Mouse (Mus musculus): ENCODE measurements around the gene Tfpi. TPM values are rescaled to one million over a fixed set of nuclear protein-coding genes. Genes with fewer than 3 reads are reported as not detected.
"Not testable (repeated sequence)": the region's sequence is repeated elsewhere in the genome, so short reads cannot be mapped to it uniquely, and the experiment has no call there.

Tfpi gene
- polyA plus RNA-seq, 1 experiment = 23.2 TPM

DNA sequence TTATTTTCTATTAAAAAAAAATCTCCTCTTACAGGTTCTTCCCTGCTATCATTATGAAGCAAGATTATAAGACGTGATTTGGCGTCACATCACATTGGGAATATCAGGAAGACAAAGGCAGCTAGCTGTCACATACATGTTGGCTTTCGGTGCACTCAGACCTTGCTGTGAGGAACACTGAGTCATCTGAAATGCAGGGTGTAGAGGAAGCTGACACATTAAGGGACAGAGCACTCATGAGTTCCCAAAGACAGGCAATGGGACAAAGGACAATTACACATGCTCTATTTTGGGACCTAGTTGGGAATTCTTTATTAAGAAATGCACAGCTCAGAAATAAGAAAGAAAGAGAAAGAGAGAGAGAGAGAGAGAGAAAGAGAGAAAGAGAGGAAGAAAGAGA lies 71.7 kb downstream of the Tfpi start:
- no peak for TF ChIP-seq CTCF (IDR thresholded peaks at IDR 0.05; ENCODE audit: control insufficient read depth, insufficient read depth, low read length)
- TF ChIP-seq POLR2A (IDR thresholded peaks at IDR 0.05; ENCODE audit: borderline replicate concordance, control insufficient read depth, low read depth, low read length) = no peak
- H3K4me1 ChIP-seq (ENCODE audit: control insufficient read depth, insufficient read depth, low read length) = no peaks in the 10 kb centered on the region; the same call in 1 of the 2 replicates
- no peak overlapping the region for H3K27ac ChIP-seq (ENCODE audit: control insufficient read depth, insufficient read depth, low read depth, low read length, poor library complexity)
- H3K4me3 ChIP-seq (replicated peaks; ENCODE audit: control insufficient read depth, low read depth, low read length) = no peak overlapping the region
- WGBS = 81% methylated on average over 3 of the region's 3 CpGs

DNA sequence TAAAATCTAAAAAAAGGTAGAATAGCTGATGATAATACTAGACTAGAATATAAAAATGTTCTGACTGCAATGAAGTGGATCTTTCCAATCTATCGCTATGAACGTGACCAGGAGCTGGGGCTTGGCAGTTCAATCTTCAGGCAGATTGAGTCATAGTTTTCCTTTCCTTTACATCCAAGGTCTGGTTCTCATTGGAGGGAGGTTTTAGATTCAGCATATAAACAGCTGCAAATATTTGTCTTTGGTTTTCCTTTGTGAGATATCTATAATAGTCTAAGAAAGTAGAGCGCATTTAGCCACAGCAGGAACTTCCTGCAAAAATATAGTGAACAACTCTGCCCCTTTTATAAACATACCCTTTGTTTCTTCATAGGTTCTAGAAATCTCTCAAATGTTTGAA lies 73.9 kb downstream of the Tfpi start:
- H3K4me3 ChIP-seq (replicated peaks; ENCODE audit: control insufficient read depth, low read depth, low read length) = no peak overlapping the region
- TF ChIP-seq POLR2A (IDR thresholded peaks at IDR 0.05; ENCODE audit: borderline replicate concordance, control insufficient read depth, low read depth, low read length) = no peak
- no peak for TF ChIP-seq CTCF (IDR thresholded peaks at IDR 0.05; ENCODE audit: control insufficient read depth, insufficient read depth, low read length)
- 85% methylated on average over 3 of the region's 3 CpGs for WGBS
- H3K4me1 ChIP-seq (ENCODE audit: control insufficient read depth, insufficient read depth, low read length) = no peaks in the 10 kb centered on the region; the same call in 1 of the 2 replicates
- no peak overlapping the region for H3K27ac ChIP-seq (ENCODE audit: control insufficient read depth, insufficient read depth, low read depth, low read length, poor library complexity)

DNA sequence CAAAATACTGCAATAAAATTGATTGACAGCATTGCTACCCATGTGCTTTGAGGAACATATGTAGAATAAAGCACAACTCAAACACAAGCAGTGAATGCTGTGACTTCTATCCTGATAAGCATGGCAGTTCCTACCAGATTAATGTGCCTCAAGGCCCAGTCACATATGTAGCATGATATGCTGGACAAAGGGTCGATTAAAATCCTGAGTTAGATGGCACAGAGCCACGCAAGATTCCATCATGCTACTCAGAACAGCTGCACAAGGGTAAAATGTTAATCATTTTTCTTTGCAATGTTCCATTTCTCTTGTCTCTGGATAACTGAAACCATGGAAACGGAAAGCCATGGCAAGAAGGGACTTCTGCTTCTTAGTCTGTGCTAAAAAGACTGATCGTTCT lies 80.0 kb downstream of the Tfpi start:
- Histone ChIP-seq H3K4me3 (replicated peaks; ENCODE audit: control insufficient read depth, low read depth, low read length) (no peak overlapping the region), H3K27ac (ENCODE audit: control insufficient read depth, insufficient read depth, low read depth, low read length, poor library complexity) (no peak overlapping the region), H3K4me1 (ENCODE audit: control insufficient read depth, insufficient read depth, low read length) (no peaks in the 10 kb centered on the region; the same call in none of the 2 replicates)
- no peak for TF ChIP-seq CTCF (IDR thresholded peaks at IDR 0.05; ENCODE audit: control insufficient read depth, insufficient read depth, low read length)
- TF ChIP-seq POLR2A (IDR thresholded peaks at IDR 0.05; ENCODE audit: borderline replicate concordance, control insufficient read depth, low read depth, low read length) = no peak
- WGBS = 76% methylated on average over 4 of the region's 4 CpGs

DNA sequence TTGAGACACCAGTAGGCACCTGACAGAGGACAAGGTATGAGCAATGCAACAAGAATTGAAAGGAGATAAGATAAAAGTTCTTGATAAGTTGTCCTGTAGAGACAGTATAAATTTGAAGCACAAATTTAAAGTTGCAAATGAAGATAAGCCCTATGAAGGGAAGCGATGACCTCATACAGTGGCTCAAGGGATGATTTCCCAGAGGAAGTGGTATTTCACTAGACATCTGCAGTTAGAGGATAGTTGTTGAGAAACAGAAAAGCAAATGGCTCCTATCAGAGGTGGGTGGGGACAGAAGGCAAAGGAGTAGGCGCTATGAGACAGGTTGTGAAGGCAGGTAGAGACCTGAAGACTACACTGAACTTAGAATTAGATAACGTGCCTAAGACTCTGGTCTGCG lies 83.3 kb downstream of the Tfpi start:
- no peak overlapping the region for H3K27ac ChIP-seq (ENCODE audit: control insufficient read depth, insufficient read depth, low read depth, low read length, poor library complexity)

DNA sequence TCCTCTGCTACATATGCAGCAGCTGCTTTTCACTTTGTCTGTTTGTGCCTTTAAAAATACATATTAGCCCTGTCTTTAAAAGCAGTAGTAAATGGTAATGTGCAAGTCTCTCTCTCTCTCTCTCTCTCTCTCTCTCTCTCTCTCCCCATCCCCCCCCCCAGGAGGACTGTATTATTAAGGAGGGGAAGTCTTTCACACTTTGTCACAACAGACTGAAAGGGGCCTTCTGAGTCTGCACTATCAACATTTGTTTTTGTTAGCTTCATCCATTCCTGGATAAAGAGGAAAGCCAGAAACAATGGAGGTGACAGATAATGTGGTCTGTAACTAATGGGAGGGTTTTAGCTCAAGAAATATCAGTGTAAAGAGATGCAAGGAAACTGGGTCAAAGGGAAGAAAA lies 87.5 kb downstream of the Tfpi start:
- TF ChIP-seq CTCF (IDR thresholded peaks at IDR 0.05; ENCODE audit: control insufficient read depth, insufficient read depth, low read length) (no peak), POLR2A (IDR thresholded peaks at IDR 0.05; ENCODE audit: borderline replicate concordance, control insufficient read depth, low read depth, low read length) (no peak)
- H3K4me1 ChIP-seq (ENCODE audit: control insufficient read depth, insufficient read depth, low read length) = no peaks in the 10 kb centered on the region; the same call in none of the 2 replicates
- H3K4me3 ChIP-seq (replicated peaks; ENCODE audit: control insufficient read depth, low read depth, low read length) = no peak overlapping the region
- H3K27ac ChIP-seq (ENCODE audit: control insufficient read depth, insufficient read depth, low read depth, low read length, poor library complexity) = no peak overlapping the region

More for the DNA sequence above, 83.3 kb downstream of the Tfpi start:
- Histone ChIP-seq H3K4me3 (replicated peaks; ENCODE audit: control insufficient read depth, low read depth, low read length) (no peak overlapping the region), H3K4me1 (ENCODE audit: control insufficient read depth, insufficient read depth, low read length) (no peaks in the 10 kb centered on the region; the same call in none of the 2 replicates)
- 51% methylated on average over 4 of the region's 4 CpGs for WGBS
- TF ChIP-seq CTCF (IDR thresholded peaks at IDR 0.05; ENCODE audit: control insufficient read depth, insufficient read depth, low read length) = no peak
- TF ChIP-seq POLR2A (IDR thresholded peaks at IDR 0.05; ENCODE audit: borderline replicate concordance, control insufficient read depth, low read depth, low read length) = no peak

DNA sequence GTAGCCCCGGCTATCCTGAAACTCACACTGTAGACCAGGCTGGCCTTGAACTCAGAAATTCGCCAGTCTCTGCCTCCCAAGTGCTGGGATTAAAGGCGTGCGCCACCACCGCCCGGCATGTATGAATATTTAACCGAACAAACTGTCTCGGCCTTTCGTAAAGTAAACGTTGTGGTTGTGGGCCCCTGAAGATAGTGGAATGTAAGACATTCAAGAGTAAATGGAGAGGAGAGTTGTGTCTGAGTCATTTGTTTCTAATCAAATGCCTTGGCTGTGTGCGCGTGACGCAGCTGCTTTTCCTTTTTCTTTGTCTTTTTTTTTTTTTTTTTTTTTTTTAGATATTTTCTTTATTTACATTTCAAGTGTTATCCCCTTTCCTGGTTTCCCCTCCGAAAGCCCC lies 88.0 kb downstream of the Tfpi start:
- H3K4me3 ChIP-seq (replicated peaks; ENCODE audit: control insufficient read depth, low read depth, low read length); H3K27ac ChIP-seq (ENCODE audit: control insufficient read depth, insufficient read depth, low read depth, low read length, poor library complexity); H3K4me1 ChIP-seq (ENCODE audit: control insufficient read depth, insufficient read depth, low read length): not testable (repeated sequence)
- 79% methylated on average over 14 of the region's 14 CpGs for WGBS

DNA sequence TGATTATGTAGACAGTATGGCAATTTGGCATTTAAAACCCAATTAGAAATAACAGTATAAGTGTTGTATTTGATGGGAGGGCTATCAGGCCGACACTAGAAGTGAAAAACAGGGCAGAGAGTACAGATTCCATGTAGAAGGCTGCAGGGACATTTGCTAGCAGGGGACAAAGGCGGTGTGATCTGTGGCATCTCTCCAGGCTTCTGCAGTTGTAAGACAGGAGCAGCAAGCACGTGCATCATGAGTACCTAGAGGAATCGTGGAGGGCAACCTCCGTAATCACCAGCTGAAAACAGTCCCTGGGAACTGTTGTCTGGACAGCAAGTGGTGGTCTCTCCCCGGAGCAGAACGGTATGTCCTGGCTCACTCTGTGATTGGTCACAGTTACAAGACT lies 88.6 kb downstream of the Tfpi start:
- TF ChIP-seq CTCF (IDR thresholded peaks at IDR 0.05; ENCODE audit: control insufficient read depth, insufficient read depth, low read length) = no peak
- no peak for TF ChIP-seq POLR2A (IDR thresholded peaks at IDR 0.05; ENCODE audit: borderline replicate concordance, control insufficient read depth, low read depth, low read length)

DNA sequence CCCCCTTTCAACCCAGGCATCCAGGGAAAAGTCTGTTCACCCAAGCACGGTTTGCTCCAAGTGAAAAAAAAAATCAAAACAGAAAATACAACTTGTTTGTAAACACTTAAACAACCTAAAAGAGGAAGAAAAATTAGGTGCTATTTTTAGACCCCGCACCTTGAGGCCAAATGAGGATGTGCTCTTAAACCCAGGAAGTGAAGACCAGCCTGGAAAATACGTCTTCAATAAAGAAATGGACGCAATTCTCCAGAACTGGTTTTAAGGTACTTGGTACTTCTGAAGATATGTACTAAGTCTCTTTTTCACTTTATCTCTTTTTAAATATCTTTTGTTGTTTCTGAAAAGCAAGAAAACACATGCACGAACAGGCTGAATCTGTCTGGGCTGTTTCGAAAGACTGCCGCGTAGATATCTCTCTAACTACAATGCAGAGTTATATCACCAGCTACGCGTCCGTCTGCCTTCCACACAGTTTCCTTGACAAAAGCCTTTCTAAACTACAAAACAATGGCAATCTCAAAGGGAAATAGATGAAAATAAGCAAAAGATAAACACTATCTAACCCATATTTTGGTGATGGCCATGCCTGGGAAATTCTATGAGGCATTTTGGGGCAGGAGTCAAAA lies 89.1 kb downstream of the Tfpi start:
- 29% methylated on average over 11 of the region's 11 CpGs for WGBS
- H3K4me1 ChIP-seq (ENCODE audit: control insufficient read depth, insufficient read depth, low read length) = no peaks in the 10 kb centered on the region; the same call in 1 of the 2 replicates
- H3K27ac ChIP-seq (ENCODE audit: control insufficient read depth, insufficient read depth, low read depth, low read length, poor library complexity) = no peak overlapping the region; the same call in 1 of the 2 replicates
- no peak for TF ChIP-seq POLR2A (IDR thresholded peaks at IDR 0.05; ENCODE audit: borderline replicate concordance, control insufficient read depth, low read depth, low read length)
- TF ChIP-seq CTCF (IDR thresholded peaks at IDR 0.05; ENCODE audit: control insufficient read depth, insufficient read depth, low read length) = no peak
- peak overlapping the region; percentile 9 for H3K4me3 ChIP-seq (replicated peaks; ENCODE audit: control insufficient read depth, low read depth, low read length)

More for the DNA sequence above, 88.6 kb downstream of the Tfpi start:
- Histone ChIP-seq H3K4me3 (replicated peaks; ENCODE audit: control insufficient read depth, low read depth, low read length) (no peak overlapping the region), H3K4me1 (ENCODE audit: control insufficient read depth, insufficient read depth, low read length) (no peaks in the 10 kb centered on the region; the same call in 1 of the 2 replicates), H3K27ac (ENCODE audit: control insufficient read depth, insufficient read depth, low read depth, low read length, poor library complexity) (peak overlapping the region; percentile 10; the same call in 1 of the 2 replicates)
- 64% methylated on average over 7 of the region's 7 CpGs for WGBS

All from bone marrow, adult 2 months (tissue).